Mouse (Mus musculus): ENCODE data around the gene Sec14l1. TPM values are rescaled to one million over a fixed set of nuclear protein-coding genes. Genes with fewer than 3 reads are reported as not detected.

Gene Sec14l1
- polyA plus RNA-seq, 1 experiment from 2014 or later, result 46.2 TPM

DNA sequence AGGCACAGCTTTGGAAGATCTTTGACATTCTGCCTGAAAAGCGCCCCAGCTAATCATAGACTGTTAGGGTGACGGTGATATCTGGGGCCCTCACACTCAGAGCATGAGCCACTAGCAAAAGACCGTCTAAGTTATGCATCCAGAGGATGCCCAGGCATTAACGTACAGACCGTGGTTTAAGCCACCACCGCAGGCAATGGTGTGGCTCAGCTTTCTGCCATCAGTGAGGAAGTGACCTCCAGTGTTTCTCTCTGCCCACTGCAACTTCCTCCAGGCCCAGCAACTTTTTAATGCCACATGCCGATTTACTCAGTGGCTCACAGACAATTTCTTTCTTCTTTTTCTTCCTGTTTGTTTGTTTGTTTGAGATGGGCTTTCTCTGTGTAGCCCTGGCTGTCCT, 81.7 kb downstream of the Sec14l1 start:
- Histone ChIP-seq H3K27me3 (ENCODE audit: insufficient read depth, poor library complexity, severe bottlenecking) (peaks cover 58% of the 10 kb centered on the region), H3K4me3 (no peak overlapping the region), H3K36me3 (0 out of 2 replicates have a peak, but pooled peaks cover 3% of the 10 kb centered on the region), H3K9me3 (no peaks in the 10 kb centered on the region), H3K27ac (no peak overlapping the region), H3K4me1 (peaks cover 32% of the 10 kb centered on the region)
- no peak for DNase-seq (ENCODE audit: low spot score)
- 81% methylated on average over 7 of the region's 7 CpGs for WGBS

DNA sequence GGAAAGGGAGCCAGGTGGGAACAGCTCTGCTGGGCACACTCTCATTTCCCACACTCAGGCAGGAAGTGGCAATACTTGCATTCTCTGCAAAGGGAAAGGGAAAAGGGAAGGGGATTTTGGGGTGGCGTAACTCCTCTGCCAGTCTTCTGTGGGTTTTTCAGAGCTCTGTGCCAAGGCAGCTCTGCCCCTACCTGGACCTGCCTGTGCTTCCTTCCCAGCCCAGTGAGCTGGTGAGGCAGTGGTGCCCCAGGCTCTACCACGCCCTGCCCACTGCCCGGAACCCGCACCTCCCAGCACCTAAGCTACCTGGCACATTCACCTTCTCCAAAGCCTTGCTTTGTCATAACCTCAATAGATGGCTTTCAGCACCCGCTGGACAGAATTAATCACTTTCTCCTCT, 83.2 kb downstream of the Sec14l1 start:
- no peak for DNase-seq (ENCODE audit: low spot score)
- 89% methylated on average over 5 of the region's 5 CpGs for WGBS
- Histone ChIP-seq H3K36me3 (0 out of 2 replicates have a peak, but pooled peaks cover 3% of the 10 kb centered on the region), H3K27ac (no peak overlapping the region), H3K9me3 (no peaks in the 10 kb centered on the region), H3K27me3 (ENCODE audit: insufficient read depth, poor library complexity, severe bottlenecking) (peaks cover 73% of the 10 kb centered on the region), H3K4me3 (no peak overlapping the region), H3K4me1 (peaks cover 44% of the 10 kb centered on the region)

DNA sequence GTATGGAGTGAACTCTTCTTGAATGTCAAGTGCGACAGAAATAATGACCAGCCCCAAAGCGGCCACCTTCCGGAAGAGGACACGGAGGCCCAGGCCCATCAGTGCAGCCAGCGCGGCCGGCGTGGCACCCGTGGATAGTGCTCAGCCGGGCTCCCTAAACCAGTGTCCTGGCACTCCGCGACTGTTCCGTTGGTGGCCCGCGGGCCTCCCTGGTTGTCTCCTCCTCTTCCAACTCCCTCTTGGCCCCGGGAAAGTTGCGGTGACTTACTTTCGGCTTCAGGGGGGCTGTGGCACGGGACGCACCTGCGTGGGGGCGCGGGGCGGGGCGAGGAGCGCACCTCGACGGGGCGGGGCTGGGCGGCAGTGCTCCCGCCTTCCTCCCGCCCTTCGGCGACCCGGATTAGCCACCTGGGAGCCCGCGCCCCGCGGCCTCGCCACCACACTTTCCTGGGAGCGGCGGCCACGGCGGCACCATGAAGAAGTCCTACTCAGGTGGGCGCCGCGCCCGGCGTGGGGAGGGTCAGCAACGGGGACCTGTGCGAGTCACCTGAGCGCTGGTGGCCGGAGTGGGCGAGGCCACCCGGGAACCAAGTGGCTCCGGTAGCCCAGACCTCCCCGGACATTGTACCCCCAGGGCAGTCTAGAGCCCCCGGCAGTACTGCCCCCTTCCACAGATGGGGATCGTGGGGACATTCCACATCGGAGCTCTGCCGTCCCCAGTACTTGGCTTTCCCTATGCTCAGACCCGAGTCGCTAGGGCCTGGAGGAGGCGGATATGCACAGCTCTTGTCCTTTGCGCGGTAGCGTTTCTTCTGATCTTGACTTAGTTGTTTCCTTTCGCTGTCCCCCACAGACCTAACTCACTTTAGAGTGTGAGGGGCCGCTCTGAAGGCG, 84.6 kb downstream of the Sec14l1 start, which contains the start of gene Sept9:
TSS of gene Sept9 (plus strand) at position 380 of the 894 bp plus-strand sequence.
- H3K27ac ChIP-seq, result peak within 1 kb of the TSS; percentile 80
- WGBS, result under 1% methylated on average over 70 of the region's 70 CpGs
- H3K4me1 ChIP-seq, result peaks cover 56% of the 10 kb centered on the region
- no peak for DNase-seq (ENCODE audit: low spot score)
- peak within 1 kb of the TSS; percentile 72 for H3K4me3 ChIP-seq
- peaks cover 80% of the 10 kb centered on the region for H3K27me3 ChIP-seq (ENCODE audit: insufficient read depth, poor library complexity, severe bottlenecking)
- H3K36me3 ChIP-seq, result 0 out of 2 replicates have a peak, but pooled peaks cover 3% of the 10 kb centered on the region
- H3K9me3 ChIP-seq, result no peaks in the 10 kb centered on the region

DNA sequence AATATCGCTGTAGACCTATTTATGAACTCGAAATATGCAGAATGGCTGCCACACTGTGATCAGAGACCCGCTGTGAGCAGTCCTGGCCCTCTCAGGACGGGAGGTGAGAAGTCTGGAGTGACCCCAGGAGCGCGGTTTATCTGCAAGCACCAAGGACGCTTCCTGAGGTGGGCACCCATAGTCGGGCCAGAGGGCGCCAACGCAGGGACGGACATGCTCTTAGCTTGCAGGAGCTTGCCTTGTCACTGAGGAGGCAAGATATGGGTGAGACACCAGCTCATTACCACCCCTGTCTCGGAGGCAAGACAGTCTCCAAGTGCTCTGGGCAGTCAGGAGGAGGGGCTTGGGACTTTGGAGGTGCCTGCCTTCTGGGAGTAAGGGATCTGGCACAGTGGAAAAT, 86.9 kb downstream of the Sec14l1 start:
- Histone ChIP-seq H3K9me3 (no peaks in the 10 kb centered on the region), H3K27me3 (ENCODE audit: insufficient read depth, poor library complexity, severe bottlenecking) (peaks cover 75% of the 10 kb centered on the region), H3K27ac (0 out of 2 replicates have a peak overlapping the region, but pooled peaks have one; percentile 24), H3K4me1 (peaks cover 63% of the 10 kb centered on the region), H3K4me3 (no peak overlapping the region), H3K36me3 (0 out of 2 replicates have a peak, but pooled peaks cover 3% of the 10 kb centered on the region)
- DNase-seq (ENCODE audit: low spot score), result no peak
- WGBS, result 79% methylated on average over 12 of the region's 12 CpGs

- Histone ChIP-seq H3K9me3 (no peaks in the 10 kb centered on the region), H3K27ac (peak overlapping the region; percentile 49), H3K4me3 (no peak overlapping the region), H3K27me3 (ENCODE audit: insufficient read depth, poor library complexity, severe bottlenecking) (peaks cover 48% of the 10 kb centered on the region), H3K36me3 (no peaks in the 10 kb centered on the region), H3K4me1 (peaks cover 69% of the 10 kb centered on the region)
- DNase-seq (ENCODE audit: low spot score), result no peak
- 74% methylated on average over 8 of the region's 8 CpGs for WGBS
Observed at GRCm38 (mm10) chr11:117204606-117205005, 89.6 kb downstream of the Sec14l1 start.

GRCm38 (mm10) chr11:117205042-117205441, 90.1 kb downstream of the Sec14l1 start:
- H3K4me1 ChIP-seq, result peaks cover 65% of the 10 kb centered on the region
- H3K27me3 ChIP-seq (ENCODE audit: insufficient read depth, poor library complexity, severe bottlenecking), result peaks cover 44% of the 10 kb centered on the region
- peak overlapping the region; percentile 49 for H3K27ac ChIP-seq

DNA sequence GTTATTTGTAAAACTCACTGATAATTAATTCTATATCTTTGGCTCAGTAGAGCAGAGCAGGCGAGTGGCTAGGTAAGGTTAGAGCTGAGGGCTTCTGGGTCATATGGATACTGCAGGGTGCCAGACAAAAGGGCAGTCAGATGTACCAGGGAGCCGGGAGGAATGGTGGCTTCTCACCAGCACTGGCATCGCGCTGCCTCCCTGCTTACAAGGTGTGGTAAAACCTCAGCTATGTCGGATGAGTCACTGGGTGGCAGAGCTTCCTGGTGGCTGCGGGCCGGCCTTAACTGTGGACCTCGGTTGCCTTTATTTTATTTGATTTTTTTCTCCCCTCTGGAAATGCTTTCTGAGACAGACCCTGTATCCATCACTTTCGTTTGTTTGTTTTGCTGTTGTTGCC, 90.5 kb downstream of the Sec14l1 start:
- Histone ChIP-seq H3K4me3 (no peak overlapping the region), H3K27ac (0 out of 2 replicates have a peak overlapping the region, but pooled peaks have one; percentile 49), H3K27me3 (ENCODE audit: insufficient read depth, poor library complexity, severe bottlenecking) (peaks cover 40% of the 10 kb centered on the region), H3K9me3 (no peaks in the 10 kb centered on the region), H3K36me3 (no peaks in the 10 kb centered on the region), H3K4me1 (peaks cover 62% of the 10 kb centered on the region)
- WGBS, result 84% methylated on average over 9 of the region's 9 CpGs
- DNase-seq (ENCODE audit: low spot score), result no peak

More at GRCm38 (mm10) chr11:117205042-117205441, 90.1 kb downstream of the Sec14l1 start:
- Histone ChIP-seq H3K36me3 (no peaks in the 10 kb centered on the region), H3K9me3 (no peaks in the 10 kb centered on the region), H3K4me3 (no peak overlapping the region)
- WGBS, result 84% methylated on average over 6 of the region's 6 CpGs
- DNase-seq (ENCODE audit: low spot score), result no peak

DNA sequence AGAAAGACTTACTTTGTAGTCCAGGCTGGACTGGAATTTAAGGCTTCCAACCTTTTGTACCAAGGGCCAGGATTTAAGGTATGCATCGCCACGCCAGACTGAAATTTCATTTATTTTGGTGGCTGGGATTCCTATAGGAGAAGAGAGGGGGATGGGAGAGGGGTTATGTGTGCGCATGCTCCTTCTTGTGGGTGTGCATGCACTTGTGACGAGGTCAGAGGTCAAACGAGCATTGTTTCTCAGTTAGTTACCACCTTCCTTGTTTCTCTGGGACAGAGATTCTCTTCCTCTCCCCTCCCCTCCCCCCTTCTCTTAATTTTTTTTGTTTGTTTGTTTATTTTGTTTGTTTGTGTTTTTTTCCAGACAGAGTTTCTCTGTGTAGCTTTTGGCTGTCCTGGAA, 92.5 kb downstream of the Sec14l1 start:
- 67% methylated on average over 5 of the region's 5 CpGs for WGBS
- Histone ChIP-seq H3K9me3 (no peaks in the 10 kb centered on the region), H3K27me3 (ENCODE audit: insufficient read depth, poor library complexity, severe bottlenecking) (peaks cover 33% of the 10 kb centered on the region), H3K27ac (no peak overlapping the region), H3K4me3 (no peak overlapping the region), H3K4me1 (peaks cover 45% of the 10 kb centered on the region), H3K36me3 (no peaks in the 10 kb centered on the region)
- DNase-seq (ENCODE audit: low spot score), result no peak

- DNase-seq (ENCODE audit: low spot score), result no peak
- Histone ChIP-seq H3K27ac (no peak overlapping the region), H3K9me3 (no peaks in the 10 kb centered on the region), H3K4me1 (peaks cover 39% of the 10 kb centered on the region), H3K36me3 (no peaks in the 10 kb centered on the region), H3K4me3 (no peak overlapping the region), H3K27me3 (ENCODE audit: insufficient read depth, poor library complexity, severe bottlenecking) (peaks cover 25% of the 10 kb centered on the region)
- WGBS, result 75% methylated on average over 8 of the region's 8 CpGs
Observed at GRCm38 (mm10) chr11:117208151-117208673, 93.2 kb downstream of the Sec14l1 start.

Small RNAs within 50 kb of the gene (microRNA-seq; reads per million reads assigned to microRNA genes)
- not detected for gene Gm24323
- 1.8 reads per million for gene Mir6516

Other genes starting within 250 kb of the Sec14l1 start
- gene Mgat5b, start 196.3 kb upstream of the Sec14l1 start, polyA plus RNA-seq (2016; fragmentation: Nextera tagmentation; extraction: Ambion mirVana), result 0.38 and 1.1 TPM in 2 replicates
- 148 and 164 TPM in 2 replicates for gene Sept9, start 84.5 kb downstream of the Sec14l1 start, polyA plus RNA-seq (2016; fragmentation: Nextera tagmentation; extraction: Ambion mirVana)